Mouse (Mus musculus): ENCODE data around the gene Man2a2. TPM values are rescaled to one million over a fixed set of nuclear protein-coding genes. Genes with fewer than 3 reads are reported as not detected.

The Man2a2 gene
- polyA plus RNA-seq, 1 experiment, result 40.4 TPM

DNA sequence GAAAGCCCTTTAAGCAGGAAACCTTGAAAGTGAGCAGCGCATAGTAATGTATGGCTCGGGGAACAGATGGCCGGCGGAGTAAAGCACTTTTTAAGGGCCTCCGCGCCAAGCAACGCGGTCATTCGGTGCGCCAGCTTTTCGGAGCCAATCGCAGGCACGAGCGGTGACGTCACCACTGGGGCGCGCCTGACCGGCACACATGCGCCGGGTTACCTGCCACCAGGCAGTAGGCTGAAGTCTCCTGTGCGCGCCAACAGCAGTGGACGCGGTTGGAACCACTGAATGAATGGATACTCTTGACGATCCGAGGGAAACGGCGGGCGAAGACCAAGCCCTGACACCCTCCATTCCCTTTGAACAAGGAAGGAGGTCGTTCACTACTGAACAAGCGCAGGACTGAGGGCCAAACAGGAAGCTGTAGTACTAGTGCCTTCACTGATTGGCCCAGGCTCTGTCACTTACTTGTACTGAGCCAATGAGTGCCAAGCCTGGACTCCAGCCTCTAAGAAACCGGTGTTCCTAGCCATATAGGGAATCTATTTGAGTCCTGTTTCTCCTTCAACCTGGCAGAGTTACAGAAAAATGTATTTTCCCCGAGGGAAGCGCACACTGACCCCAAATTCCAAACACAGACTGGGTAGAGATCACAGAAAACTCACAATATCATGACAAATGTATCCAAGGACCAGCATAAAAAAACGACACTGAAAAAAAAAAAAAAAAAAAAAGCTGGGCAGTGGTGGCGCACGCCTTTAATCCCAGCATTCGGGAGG, 46.9 kb downstream of the Man2a2 start, which contains the start of gene Rccd1:
Gene Rccd1 (minus strand): TSS at position 412 of the 773 bp plus-strand sequence.
- peak within 1 kb of the TSS; percentile 61 for H3K4me3 ChIP-seq (ENCODE audit: insufficient read depth, low read depth, low read length)
- H3K27me3 ChIP-seq (replicated peaks; ENCODE audit: control insufficient read depth, insufficient read depth, low read length), result no peaks in the 10 kb centered on the region
- peak within 1 kb of the TSS; percentile 82 for H3K27ac ChIP-seq (ENCODE audit: insufficient read depth, low read depth, low read length)
- DNase-seq, result peak; percentile 98
- H3K4me1 ChIP-seq (ENCODE audit: control insufficient read depth, insufficient read depth, low read length), result peaks cover 4% of the 10 kb centered on the region
- H3K36me3 ChIP-seq (ENCODE audit: control insufficient read depth, insufficient read depth, low read length), result 0 out of 2 replicates have a peak, but pooled peaks cover 1% of the 10 kb centered on the region
- WGBS, result 1% methylated on average over 38 of the region's 38 CpGs
- TF ChIP-seq CTCF (conservative IDR thresholded peaks at IDR 0.05; ENCODE audit: insufficient read depth, insufficient read length, low read depth, low read length), result no peak
- peak; percentile 64 for TF ChIP-seq POLR2A (IDR thresholded peaks at IDR 0.05; ENCODE audit: low read depth, low read length)

DNA sequence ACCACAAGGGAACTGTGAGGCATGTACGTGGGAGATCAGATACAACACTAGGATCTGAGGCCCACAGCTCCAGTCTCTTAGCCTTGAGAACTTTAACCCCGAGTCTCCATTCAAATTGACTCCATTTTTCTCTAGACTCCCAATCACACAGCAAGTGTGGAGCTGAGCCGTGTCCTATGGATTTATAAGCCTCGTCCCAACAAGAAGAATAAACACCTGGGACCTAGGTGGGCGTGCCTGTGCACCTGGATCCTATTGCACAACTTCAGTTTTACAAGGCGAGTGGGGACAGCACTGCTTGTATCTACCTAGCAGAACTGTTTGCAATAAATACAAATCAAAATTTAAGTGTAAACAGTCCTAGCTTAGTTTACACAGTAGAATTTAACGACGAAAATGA, 47.8 kb downstream of the Man2a2 start:
- Histone ChIP-seq H3K4me3 (ENCODE audit: insufficient read depth, low read depth, low read length) (no peak overlapping the region; the same call in 1 of the 2 replicates), H3K27ac (ENCODE audit: insufficient read depth, low read depth, low read length) (no peak overlapping the region)
- 22% methylated on average over 8 of the region's 8 CpGs for whole genome bisulfite sequencing

DNA sequence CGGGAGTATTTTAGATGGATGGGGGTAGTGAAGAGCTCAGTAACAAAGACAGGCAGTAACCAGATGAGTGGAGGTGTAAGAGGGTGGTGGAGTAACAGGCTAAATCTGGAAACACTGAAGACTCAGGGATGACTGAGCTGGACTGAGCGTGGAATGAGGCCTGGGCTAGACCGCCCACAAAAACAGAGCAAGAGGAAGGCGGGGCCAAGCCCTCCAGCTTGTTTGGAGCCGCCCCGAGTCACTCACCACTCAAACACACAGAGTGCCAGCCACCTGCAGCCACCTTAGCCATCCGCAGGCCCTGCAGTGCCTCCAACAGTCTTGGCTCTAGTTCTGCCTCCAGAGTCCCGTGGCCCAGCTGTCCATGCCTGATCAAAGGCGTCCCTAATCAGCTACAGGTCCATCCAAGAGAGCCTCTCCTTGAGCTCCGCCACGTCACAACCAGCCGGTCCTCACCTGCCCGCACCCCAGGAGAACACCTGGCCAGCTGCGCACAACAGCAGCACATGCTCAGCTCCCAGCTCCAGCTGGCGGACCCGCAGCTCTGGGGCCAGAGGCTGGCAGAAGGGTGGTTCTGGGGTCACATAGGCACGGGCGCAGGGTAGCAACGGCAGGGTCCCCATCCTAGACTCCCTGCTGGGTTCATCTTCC, 51.2 kb downstream of the Man2a2 start:
- WGBS, result 89% methylated on average over 19 of the region's 19 CpGs
- no peaks in the 10 kb centered on the region for H3K27me3 ChIP-seq (replicated peaks; ENCODE audit: control insufficient read depth, insufficient read depth, low read length)
- no peak overlapping the region for H3K27ac ChIP-seq (ENCODE audit: insufficient read depth, low read depth, low read length)
- DNase-seq, result no peak
- H3K4me3 ChIP-seq (ENCODE audit: insufficient read depth, low read depth, low read length), result no peak overlapping the region
- peaks cover 4% of the 10 kb centered on the region for H3K4me1 ChIP-seq (ENCODE audit: control insufficient read depth, insufficient read depth, low read length)
- no peak for TF ChIP-seq POLR2A (IDR thresholded peaks at IDR 0.05; ENCODE audit: low read depth, low read length)
- no peak for TF ChIP-seq CTCF (conservative IDR thresholded peaks at IDR 0.05; ENCODE audit: insufficient read depth, insufficient read length, low read depth, low read length)
- no peaks in the 10 kb centered on the region; the same call in 1 of the 2 replicates for H3K36me3 ChIP-seq (ENCODE audit: control insufficient read depth, insufficient read depth, low read length)

More for the DNA sequence above, 47.8 kb downstream of the Man2a2 start:
- no peak for TF ChIP-seq CTCF (conservative IDR thresholded peaks at IDR 0.05; ENCODE audit: insufficient read depth, insufficient read length, low read depth, low read length)
- no peak for TF ChIP-seq POLR2A (IDR thresholded peaks at IDR 0.05; ENCODE audit: low read depth, low read length)
- Histone ChIP-seq H3K4me1 (ENCODE audit: control insufficient read depth, insufficient read depth, low read length) (peaks cover 4% of the 10 kb centered on the region), H3K36me3 (ENCODE audit: control insufficient read depth, insufficient read depth, low read length) (0 out of 2 replicates have a peak, but pooled peaks cover 1% of the 10 kb centered on the region), H3K27me3 (replicated peaks; ENCODE audit: control insufficient read depth, insufficient read depth, low read length) (no peaks in the 10 kb centered on the region)
- DNase-seq, result no peak

DNA sequence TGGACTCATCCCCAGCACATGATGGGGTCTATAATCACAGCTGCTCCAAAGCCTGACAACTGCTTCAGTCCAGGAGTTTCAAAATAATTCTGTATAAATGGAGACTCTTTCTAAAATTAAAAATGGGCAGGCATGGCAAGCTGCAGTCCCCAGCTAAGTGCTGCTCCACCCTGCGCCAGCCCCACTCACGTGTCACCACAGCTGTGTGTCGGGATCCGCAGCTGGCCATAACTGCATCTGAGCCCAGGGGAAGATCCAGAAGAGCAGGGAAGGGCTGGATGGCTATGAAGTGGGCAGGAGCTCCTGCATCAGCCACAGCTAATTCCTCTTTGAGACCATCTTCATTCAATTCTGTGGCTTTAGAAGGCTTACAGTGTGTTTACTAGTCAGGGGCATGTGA, 52.5 kb downstream of the Man2a2 start:
- no peak overlapping the region for H3K27ac ChIP-seq (ENCODE audit: insufficient read depth, low read depth, low read length)
- 95% methylated on average over 4 of the region's 4 CpGs for WGBS
- TF ChIP-seq CTCF (conservative IDR thresholded peaks at IDR 0.05; ENCODE audit: insufficient read depth, insufficient read length, low read depth, low read length) (no peak), POLR2A (IDR thresholded peaks at IDR 0.05; ENCODE audit: low read depth, low read length) (no peak)
- H3K4me1 ChIP-seq (ENCODE audit: control insufficient read depth, insufficient read depth, low read length), result peaks cover 4% of the 10 kb centered on the region
- no peak overlapping the region for H3K4me3 ChIP-seq (ENCODE audit: insufficient read depth, low read depth, low read length)
- no peaks in the 10 kb centered on the region for H3K27me3 ChIP-seq (replicated peaks; ENCODE audit: control insufficient read depth, insufficient read depth, low read length)
- no peaks in the 10 kb centered on the region; the same call in 1 of the 2 replicates for H3K36me3 ChIP-seq (ENCODE audit: control insufficient read depth, insufficient read depth, low read length)
- DNase-seq, result no peak

DNA sequence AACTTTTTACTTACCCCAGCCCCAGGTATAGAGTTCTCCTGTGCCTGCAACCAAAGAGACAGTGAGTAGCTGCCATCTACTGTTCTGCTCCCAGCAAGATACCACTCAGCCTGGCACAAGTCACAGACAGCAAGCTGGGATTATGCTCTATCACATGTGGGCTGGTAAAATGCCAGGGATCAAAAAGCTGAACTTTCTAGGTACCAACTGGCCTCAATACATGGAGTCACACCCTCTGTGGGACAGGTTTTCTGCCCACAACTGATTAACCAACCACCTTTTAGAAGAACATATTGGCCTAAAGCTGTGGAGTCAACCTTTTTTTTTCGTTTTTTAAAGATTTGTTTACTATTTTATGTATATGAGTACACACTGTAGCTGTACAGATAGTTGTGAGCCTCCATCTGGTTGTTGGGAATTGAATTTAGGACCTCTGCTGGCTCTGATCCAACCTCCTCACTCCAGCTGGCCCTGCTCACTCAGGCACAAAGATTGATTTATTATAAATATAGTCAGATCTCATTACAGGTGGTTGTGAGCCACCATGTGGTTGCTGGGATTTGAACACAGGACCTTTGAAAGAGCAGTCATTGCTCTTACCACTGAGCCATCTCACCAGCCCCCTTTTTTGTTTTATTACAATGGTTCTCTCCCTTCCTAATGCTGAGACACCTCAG, 53.6 kb downstream of the Man2a2 start:
- 62% methylated on average over 1 of the region's 1 CpGs for WGBS
- H3K36me3 ChIP-seq (ENCODE audit: control insufficient read depth, insufficient read depth, low read length), result no peaks in the 10 kb centered on the region; the same call in 1 of the 2 replicates
- TF ChIP-seq CTCF (conservative IDR thresholded peaks at IDR 0.05; ENCODE audit: insufficient read depth, insufficient read length, low read depth, low read length), result no peak
- no peak for TF ChIP-seq POLR2A (IDR thresholded peaks at IDR 0.05; ENCODE audit: low read depth, low read length)

DNA sequence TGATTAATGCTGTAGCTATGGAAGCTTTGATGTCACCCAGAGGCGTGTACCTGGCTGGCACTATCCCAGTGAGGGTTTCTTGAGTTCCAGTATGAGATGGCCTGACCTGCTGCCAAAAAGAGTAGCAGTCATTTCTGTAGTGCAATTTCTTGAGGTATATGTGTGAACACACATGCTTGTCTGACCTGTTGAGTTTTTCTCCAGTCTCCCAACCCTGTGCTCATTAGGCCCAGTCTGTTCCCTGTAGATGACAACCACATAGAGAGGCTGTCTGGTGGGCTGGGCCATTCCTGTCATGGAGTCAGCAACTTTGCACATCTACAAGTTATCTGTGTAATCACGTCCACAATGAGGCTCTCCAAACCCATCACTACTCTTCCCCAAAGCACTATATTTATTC, 55.4 kb downstream of the Man2a2 start:
- Histone ChIP-seq H3K36me3 (ENCODE audit: control insufficient read depth, insufficient read depth, low read length) (no peaks in the 10 kb centered on the region; the same call in 1 of the 2 replicates), H3K27ac (ENCODE audit: insufficient read depth, low read depth, low read length) (no peak overlapping the region), H3K4me3 (ENCODE audit: insufficient read depth, low read depth, low read length) (no peak overlapping the region), H3K27me3 (replicated peaks; ENCODE audit: control insufficient read depth, insufficient read depth, low read length) (no peaks in the 10 kb centered on the region), H3K4me1 (ENCODE audit: control insufficient read depth, insufficient read depth, low read length) (no peaks in the 10 kb centered on the region)
- DNase-seq, result no peak
- WGBS, result 92% methylated on average over 2 of the region's 2 CpGs
- TF ChIP-seq CTCF (conservative IDR thresholded peaks at IDR 0.05; ENCODE audit: insufficient read depth, insufficient read length, low read depth, low read length) (no peak), POLR2A (IDR thresholded peaks at IDR 0.05; ENCODE audit: low read depth, low read length) (no peak)

More for the DNA sequence above, 53.6 kb downstream of the Man2a2 start:
- Histone ChIP-seq H3K4me3 (ENCODE audit: insufficient read depth, low read depth, low read length) (no peak overlapping the region), H3K27me3 (replicated peaks; ENCODE audit: control insufficient read depth, insufficient read depth, low read length) (no peaks in the 10 kb centered on the region), H3K4me1 (ENCODE audit: control insufficient read depth, insufficient read depth, low read length) (no peaks in the 10 kb centered on the region), H3K27ac (ENCODE audit: insufficient read depth, low read depth, low read length) (no peak overlapping the region)
- DNase-seq, result peak; percentile 36
